Mouse (Mus musculus) olfactory bulb, adult 2 months (tissue): ENCODE measurements around the gene Gnai2.

ENCODE experiments used
- CTCF ChIP-seq: fragments of 200-500 bp; IDR thresholded peaks from 2 replicates; pipeline ENCODE4 v1.5.1; 2012; ENCODE audit warnings: low read depth, mild to moderate bottlenecking, low read length, moderate library complexity; ENCODE audit not compliant: insufficient read depth
- POLR2A ChIP-seq: fragments of 200-500 bp; IDR thresholded peaks from 2 replicates; pipeline ENCODE4 v1.6.1; 2012; ENCODE audit warnings: mild to moderate bottlenecking, low read depth, low read length, moderate library complexity; ENCODE audit not compliant: insufficient read depth

DNA sequence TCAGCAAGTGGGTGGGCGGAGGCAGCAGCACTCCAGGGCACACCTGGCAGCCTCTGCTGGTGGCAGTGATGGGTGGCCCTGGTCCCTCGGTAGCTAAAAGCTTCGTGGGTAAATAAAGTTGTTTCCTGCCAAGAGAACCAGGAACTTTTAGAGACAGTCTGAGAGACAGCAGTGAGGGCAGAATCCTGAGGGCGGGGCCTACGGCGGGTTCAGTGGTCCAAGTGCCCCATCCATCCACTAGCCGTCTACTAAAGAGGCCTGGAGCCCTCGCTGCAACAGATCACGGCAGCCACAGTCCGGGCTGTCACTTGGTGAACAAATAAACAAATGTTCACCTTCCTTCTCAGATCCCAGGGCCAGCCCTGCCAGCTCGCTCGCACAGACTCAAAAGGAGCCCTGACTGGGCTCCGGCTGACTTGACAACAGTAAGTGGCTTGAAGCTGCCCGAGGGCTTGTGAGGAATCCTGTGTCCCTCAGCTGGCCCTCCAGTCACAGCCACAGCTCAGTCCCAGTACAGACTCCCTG lies 5.2 kb downstream of the Gnai2 start:
- TF ChIP-seq CTCF (no peak), POLR2A (no peak)
